ENCODE assay signal across 9 mouse cellular contexts in the genomic region with DNA sequence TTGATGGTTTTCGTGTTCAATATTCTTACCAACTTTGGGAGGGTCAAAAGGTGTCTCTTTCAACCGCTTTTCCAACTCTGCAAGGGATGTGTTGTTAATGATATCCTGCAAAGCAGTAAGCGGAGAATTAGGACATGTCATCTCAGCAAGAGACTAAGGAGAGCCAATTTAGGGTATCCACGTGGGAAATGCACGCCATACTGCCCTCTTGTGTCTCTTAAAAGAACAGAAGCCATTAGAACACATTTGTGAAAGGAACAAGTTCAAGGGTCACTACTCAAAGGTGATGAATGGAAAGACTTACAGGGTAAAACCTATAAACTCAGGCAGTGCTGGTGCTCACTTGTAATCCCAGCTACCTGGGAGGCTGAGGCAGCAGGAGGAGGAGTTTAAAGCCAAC. TPM values are rescaled to one million over a fixed set of nuclear protein-coding genes. Genes with fewer than 3 reads are reported as not detected.
DNase-seq lines count a peak whose midpoint lies in the region; ATAC-seq and TF ChIP-seq lines count a peak whose summit lies in the region.
"Had no signal": no experiment of that assay in that cellular context is flagged by ENCODE, and none has a peak within 500 bp of the region (broad histone marks: within the 10 kb centered on the region; RNA-seq: fewer than 3 reads in every experiment).

No protein-coding gene starts in this region.

- no peak for ATAC-seq in cerebellum, adult (ENCODE audit: insufficient number of reproducible peaks, low FRiP score, low TSS enrichment)
- no peak for ATAC-seq in Patski

- DNase-seq in cerebellum, adult 8-10 months, result peak; percentile 7
- DNase-seq in left cerebral cortex, adult 18-20 months (ENCODE audit: low spot score in 2 of 2), result peak; percentile 4 to 6
- DNase-seq in left cerebral cortex, postnatal 10 days (ENCODE audit: extremely low spot score in 1 of 2, low spot score in 2 of 2), result no peak
- DNase-seq in Patski (ENCODE audit: low read depth, low spot score), result no peak
- peak; percentile 12 for DNase-seq in induced T-regulatory cell, adult 2 months (ENCODE audit: low read depth)
- no peak for DNase-seq in adrenal gland, adult 18-20 months (ENCODE audit: low spot score in 2 of 2)
- no peak for DNase-seq in layer of hippocampus, adult 9-10 months (ENCODE audit: low spot score)

- POLR2A ChIA-PET in Patski (lab: Charles Lee), result no interaction called here

- in situ Hi-C loops in Patski (cut with MboI; ENCODE audit: low pct_unique_long_range_greater_than_20kb), result loop anchor here (10.0 kb wide), 1 partner anchor 514 kb away; no protein-coding TSS in a partner anchor

- CTCF ChIA-PET in Patski (lab: Charles Lee), result interaction anchor here (1.4 kb wide), 1 partner anchor 8 kb away, joined by 3 read pairs; no protein-coding TSS in a partner anchor

- TF ChIP-seq CTCF in Patski (IDR thresholded peaks at IDR 0.05), result peak; percentile 52

- intact Hi-C loops in left cerebral cortex, postnatal 10 days (cut with DNase I), result loop anchor here (10.0 kb wide), 1 partner anchor 484 kb away; no protein-coding TSS in a partner anchor

- no peaks in the 10 kb centered on the region for H3K27me3 ChIP-seq in Patski
- H3K27me3 ChIP-seq: heart, embryonic 15.5 days had no signal

RNA-seq across cellular contexts. Expression of a gene that starts 39.6 kb away (rescaled TPM):
- 10 to 100 TPM; 22.4 to 24.3 TPM for total RNA-seq in left cerebral cortex, adult 18-20 months (2021)
- total RNA-seq in left cerebral cortex, postnatal 10 days (2021), result 10 to 100 TPM; 28.6 to 29.5 TPM
- 34.3 TPM for polyA plus RNA-seq in Patski (2021)
- total RNA-seq in adrenal gland, adult 18-20 months (2021), result 10 to 100 TPM; 25.0 to 38.3 TPM

RNA-seq across cellular contexts. Expression of a gene that starts 43.3 kb away (rescaled TPM):
- total RNA-seq in left cerebral cortex, adult 18-20 months (2021), result 10 to 100 TPM; 32.6 to 36.7 TPM
- total RNA-seq in left cerebral cortex, postnatal 10 days (2021), result 10 to 100 TPM; 36.8 to 39.0 TPM
- 56.5 TPM for polyA plus RNA-seq in Patski (2021)
- 10 to 100 TPM; 41.8 to 46.6 TPM for total RNA-seq in adrenal gland, adult 18-20 months (2021)

RNA-seq across cellular contexts. Expression of a gene that starts 43.4 kb away (rescaled TPM):
- 1 to 10 TPM; 3.5 to 4.0 TPM for total RNA-seq in left cerebral cortex, adult 18-20 months (2021)
- total RNA-seq in left cerebral cortex, postnatal 10 days (2021), result 1 to 10 TPM; 3.2 to 5.5 TPM
- polyA plus RNA-seq in Patski (2021), result 5.5 TPM
- 1 to 10 TPM; 5.0 to 6.2 TPM for total RNA-seq in adrenal gland, adult 18-20 months (2021)

Comparison
In these comparisons a context has a peak if more than half of its experiments do, and no peak if none do; other contexts are left out.
1. DNase-seq: peak in cerebellum, adult 8-10 months (single experiment), left cerebral cortex, adult 18-20 months (2 of 2) and induced T-regulatory cell, adult 2 months (single experiment); none in left cerebral cortex, postnatal 10 days (0 of 2), Patski (single experiment), adrenal gland, adult 18-20 months (0 of 2) and layer of hippocampus, adult 9-10 months (single experiment).